Mouse (Mus musculus) liver, postnatal 0 days (tissue): Measurements from ENCODE around the gene Uba7.

Experiments
- CTCF ChIP-seq: sonication (generic); IDR thresholded peaks from 2 replicates; pipeline ENCODE4 v1.5.1; 2016; ENCODE audit warnings: antibody characterized with exemption, low read depth
- EP300 ChIP-seq: IDR thresholded peaks from 2 replicates; pipeline ENCODE4 v1.6.1; 2016; ENCODE audit warnings: antibody characterized with exemption, low read depth, mild to moderate bottlenecking

DNA sequence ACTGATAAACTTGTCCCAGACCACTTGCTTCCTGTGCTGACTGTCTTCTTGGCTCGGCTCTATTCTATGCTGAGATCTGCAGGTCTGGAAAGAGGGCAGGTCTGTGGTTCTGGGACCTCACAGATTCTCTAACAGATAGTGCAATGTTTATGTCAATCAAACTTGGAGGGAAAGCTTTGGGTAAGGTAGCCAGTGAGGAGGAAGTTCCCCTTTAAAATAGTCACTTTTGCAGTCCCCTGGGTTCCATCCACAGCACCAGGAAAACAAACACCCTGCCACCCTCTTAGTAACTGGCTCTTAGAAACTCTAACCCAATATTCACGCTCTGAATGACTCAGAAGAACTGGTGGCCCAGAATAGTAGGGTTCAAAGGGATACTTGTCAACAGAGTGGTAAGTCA is 19.2 kb downstream of the Uba7 start:
- no peak; the same call in 1 of the 2 replicates for TF ChIP-seq EP300
- TF ChIP-seq CTCF: no peak
